Mouse (Mus musculus) left cerebral cortex, adult 8-10 months (tissue): Measurements from ENCODE around the gene Ccdc158. TPM values are rescaled to one million over a fixed set of nuclear protein-coding genes. Genes with fewer than 3 reads are reported as not detected.
A peak's percentile ranks its signal among the peaks of the same experiment; 100 is the strongest.

Experiments used
- DNase-seq, 2 experiments: peaks; one replicate each; pipeline ENCODE4 v3.0.0; 2022; ENCODE audit warnings: low spot score in 2 of 2
- total RNA-seq, 4 experiments: library from RNA; stranded (reverse); gene quantifications; 2 replicates each; pipeline ENCODE4 v1.2.4; 2022

The Ccdc158 gene
- total RNA-seq, 4 experiments from 2014 or later = 0.19 to 0.65 (median 0.35) TPM

DNA sequence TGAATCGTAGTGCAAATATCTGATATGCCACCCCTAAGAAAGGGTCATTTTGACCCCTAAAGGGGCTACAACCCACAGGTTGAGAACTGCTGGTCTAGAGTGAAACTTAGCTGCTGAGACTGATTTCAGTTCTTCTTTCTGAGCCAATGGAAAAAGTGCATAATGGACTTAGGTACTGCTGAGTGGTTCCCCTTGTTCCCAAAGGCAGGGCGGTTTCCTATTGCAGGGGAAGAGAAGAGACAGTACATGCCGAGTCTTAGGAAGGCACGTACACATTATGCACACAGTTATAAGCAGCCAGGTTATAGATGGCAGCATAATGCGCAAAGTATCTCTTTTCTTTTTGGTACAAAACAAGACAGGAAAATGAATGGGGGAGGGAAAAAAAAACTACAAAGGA, 13.1 kb upstream of the Ccdc158 start:
- DNase-seq = no peak

DNA sequence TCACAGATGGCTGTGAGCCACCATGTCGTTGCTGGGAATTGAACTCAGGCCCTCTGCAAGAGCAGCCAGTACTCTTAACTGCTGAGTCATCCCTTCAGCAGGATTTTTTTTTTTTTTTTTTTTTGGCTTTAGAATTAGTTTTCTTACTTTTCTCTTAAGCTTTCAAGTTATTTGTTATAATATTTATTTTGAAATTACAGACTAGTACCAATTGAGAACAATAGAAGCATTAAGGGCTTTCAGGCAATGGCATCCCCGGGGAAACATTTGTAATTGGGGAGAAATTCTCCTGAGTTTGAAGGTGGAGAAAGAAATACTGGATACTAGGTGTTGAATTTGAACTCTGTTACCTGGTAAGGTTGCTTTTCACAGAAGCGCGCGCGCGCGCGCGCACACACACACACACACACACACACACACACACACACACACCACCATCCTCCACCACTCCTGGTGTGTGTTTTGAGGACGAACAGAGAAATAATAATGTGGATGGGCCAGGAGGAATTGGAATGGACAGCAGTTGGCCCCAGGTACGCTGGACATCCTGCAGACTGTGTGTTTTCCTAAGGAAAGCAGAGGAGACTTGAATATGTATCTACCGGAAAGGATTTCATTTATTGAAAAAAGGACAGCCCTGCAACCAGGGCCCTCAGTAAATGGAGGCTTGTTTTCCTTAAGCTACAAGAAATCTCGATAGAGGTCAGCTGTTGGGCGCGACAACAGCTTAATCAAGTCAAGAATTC, 9.8 kb upstream of the Ccdc158 start:
- no peak for DNase-seq

DNA sequence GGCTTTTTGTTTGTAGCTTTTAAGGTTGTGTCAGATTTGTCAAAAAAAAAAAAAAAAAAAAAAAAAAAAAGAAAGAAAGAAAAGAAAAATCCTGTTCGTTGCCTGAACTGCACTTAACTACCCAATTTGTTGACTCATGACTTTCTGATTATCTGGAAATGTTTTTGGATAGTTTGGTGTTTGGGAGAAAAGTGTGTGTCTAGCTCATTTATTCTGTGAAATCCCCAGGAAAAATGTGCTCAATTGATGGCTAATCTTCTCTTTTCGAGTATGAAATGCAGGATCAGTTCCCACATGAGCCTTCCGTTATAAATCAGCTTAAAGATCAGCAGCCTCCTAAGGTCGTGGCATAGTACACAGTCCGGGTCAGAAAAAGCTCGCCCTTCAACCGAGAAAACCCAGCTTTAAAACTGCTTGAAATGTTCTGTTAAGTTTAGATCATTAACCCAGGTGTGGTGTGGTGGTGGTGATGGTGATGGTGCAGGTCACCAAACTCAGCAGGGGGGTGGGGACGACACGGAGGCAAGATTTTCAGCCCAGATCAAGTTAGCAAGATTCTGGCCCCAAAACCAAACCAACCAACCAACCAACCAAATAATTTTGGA, 8.9 kb upstream of the Ccdc158 start:
- no peak for DNase-seq

DNA sequence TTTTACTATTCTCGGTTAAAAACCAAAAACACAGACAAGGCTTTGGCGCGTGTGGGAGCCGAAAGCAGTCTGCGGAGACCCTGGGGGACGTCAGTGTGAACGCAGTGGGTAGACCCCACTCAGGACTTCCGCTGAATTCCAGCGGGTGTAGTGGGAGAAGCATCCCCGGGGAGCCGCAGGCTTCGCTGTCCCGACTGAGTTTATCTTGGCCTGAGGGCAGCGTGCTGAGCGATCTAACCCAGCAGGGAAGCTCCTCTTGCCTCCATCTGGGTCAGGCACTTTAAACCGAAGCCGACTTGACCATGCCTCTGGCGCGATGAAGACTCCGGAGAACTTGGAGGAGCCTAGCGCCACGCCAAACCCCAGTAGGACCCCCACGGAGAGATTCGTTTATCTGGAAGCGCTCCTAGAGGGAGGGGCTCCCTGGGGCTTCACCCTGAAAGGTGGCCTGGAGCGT, 8.3 kb upstream of the Ccdc158 start, which contains the start of gene Shroom3:
Gene Shroom3 (plus strand): TSS at position 85 of the 457 bp plus-strand sequence.
- no peak for DNase-seq

DNA sequence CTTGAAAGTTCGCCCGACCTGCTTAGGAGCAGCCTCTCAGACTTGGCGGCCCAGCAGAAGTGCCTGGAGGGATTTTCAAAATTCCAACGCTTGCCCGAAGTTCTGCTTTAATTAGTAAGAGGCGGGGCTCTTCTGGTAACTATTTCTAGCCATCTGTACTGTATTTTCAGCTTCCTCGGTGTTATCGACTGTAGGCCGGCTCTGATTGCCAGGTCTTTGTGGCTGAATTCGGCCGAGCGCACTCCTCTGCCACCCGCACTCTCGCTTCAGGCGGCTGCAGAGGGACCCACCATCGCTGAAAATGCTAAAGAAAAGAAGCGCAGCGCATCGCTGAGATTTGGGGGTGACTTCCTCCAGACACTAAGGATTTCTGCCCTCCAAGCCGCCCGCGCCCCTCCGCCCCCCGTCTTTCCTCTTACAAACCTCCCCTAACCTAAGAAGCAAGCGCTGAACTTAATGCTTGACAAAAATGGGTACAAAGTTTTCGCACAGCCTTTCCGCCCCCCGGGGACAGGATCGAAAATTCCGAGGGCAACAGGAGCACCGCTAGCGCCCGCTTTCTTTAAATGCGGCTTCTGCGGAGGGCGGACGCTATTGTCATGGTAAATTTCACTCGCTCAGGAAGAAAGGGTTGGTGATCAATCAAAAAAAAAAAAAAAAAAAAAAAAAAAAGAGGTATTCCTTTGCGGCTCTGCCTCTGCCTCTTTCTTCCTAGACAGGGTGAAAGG, 7.7 kb upstream of the Ccdc158 start:
- no peak for DNase-seq

DNA sequence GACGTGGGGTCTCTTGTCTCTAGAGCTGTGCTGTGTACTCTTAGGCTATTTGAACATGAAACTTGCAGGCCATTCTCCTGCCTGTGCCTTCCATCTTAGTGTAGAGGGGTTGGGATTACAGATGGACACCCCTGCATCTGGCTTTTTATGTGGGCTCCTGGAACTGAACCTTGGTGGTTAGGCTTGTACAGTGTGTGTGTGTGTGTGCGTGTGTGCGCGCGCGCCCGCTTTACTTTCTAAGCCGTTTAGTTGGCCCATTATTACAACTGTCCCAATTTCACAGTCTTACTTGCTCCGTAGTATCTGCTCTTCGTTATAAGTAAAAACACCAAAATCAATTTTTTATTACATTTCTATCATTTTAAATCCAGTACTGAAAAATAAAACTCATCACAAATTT, 6.8 kb upstream of the Ccdc158 start:
- no peak for DNase-seq

DNA sequence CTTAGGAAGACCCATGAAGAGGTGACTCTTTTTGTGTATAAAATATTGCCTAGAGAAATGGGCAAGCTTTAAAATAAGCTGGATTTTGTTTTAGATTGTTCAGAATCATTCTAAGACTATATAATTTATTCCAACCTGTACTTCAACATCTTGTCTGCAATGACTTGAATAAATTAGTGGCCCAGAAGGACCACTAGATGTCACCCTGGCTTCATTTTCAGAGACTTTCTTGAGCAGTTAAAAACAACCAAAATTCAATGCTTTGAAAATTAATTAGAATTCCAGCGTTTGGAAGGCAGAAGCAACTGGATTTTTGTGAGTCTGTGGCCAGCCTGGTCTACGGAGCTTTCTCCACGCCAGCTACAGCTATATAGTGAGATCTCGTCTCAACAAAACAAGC, 4.4 kb upstream of the Ccdc158 start:
- DNase-seq = no peak

DNA sequence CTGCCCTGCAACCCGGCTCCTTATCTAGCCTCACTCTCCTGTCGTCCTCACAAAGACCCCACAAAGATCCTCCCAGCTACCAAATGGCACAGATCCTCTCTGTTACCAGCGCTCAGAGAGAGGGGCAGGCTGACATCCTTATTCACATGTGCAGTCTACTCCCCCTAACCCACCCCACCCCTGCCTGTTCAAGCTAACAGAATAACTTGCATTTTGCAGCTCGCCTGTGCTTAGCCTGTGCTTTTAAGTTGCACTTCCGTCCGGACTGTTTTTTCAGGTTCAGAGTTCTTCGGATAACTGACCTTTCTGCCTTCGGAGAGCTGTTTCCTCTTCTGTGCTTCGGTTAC, 476 bp upstream of the Ccdc158 start:
- DNase-seq = no peak

DNA sequence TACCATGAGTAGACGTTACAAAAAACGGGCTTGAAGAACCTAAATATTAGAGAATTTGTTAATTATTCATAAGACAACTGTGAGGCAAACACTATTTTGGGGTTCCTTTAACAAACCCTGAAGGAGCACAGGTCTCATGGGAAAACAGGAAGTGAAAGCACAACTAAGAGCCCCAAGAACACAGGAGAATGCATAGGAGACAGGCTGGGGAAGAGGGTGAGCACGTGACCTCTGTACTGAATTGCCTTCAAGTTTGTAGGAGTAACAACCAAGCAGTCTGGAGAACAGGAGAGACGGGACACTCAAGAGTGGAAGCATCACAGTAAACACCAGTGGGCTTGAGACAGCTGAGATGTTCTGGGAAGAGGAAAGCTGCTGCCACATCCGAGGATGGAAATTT, 8.2 kb downstream of the Ccdc158 start:
- DNase-seq = no peak

DNA sequence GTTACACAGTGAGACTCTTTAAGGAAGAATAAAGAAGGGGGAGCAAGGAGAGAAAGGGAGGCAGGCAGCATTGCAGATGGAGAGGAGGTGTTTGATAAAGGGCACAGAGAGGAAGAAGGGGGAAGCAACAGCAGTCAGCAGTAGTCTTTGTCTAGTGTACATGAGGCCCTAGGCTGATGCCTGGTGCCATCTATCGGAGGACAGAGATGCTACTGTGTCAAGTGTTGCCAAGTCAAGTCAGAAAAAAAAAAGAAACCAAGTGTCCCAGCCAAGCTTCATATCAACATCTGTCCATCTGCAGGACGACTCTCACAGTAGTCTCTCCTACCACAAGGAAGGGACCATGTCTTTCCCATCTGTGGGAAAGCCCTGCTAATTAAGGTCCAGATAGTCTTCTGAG, 10.8 kb downstream of the Ccdc158 start:
- DNase-seq = no peak

DNA sequence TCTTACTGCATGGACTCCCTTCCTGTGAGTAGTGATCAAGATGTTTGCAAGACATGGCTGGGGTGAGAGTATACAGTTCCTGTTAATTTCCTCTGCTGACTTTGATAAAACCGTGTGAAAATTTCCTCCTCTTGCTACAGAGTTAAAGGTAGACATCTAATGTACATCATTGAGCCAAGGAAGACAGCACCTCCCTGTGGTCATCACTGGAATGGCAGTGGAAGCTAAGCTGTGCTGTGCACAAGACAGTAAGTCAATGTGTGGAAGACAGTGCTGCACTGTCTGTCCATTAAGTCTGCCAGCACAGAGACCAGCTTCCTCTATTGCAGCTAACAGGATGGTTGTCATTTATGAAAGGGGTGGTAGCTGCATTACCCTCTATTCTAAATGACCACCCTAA, 18.8 kb downstream of the Ccdc158 start:
- peak; percentile 50 to 51 for DNase-seq

DNA sequence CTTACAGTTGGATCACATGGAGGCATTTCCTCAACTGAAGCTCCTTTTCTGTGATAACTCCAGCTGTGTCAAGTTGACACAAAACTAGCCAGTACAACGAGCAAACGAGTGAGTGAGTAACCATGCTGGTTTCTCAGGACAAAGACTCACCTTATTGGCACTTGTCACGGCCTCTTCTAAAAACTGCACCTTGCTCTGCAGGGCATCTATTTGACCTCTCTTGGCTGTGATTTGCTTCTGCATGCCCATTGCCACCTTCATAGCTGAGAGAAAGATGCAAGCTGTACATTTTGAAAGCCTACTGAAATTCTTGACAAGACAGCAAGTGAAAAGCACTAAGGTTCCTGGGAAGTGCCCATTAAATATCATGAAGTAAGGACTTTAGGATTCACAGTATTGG, 34.2 kb downstream of the Ccdc158 start:
- no peak for DNase-seq

DNA sequence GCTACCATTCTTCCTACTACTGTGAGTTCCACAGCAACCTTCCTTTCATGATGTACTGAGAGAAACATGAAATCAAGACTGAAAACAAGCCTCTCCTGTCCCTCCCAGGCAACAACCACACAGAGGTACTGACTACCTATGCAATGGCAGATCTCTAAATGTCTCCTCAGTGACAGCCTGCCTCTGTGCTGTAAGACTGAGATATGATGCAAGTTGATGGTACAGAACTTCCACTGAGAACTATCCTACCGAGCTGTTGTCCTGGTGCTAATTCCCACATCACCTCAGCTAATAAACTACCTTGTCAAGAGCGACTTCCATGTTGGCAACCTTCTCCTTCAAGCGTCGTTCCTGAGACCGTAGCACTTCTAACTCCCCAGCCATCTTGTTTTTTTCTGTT, 39.2 kb downstream of the Ccdc158 start:
- DNase-seq = no peak

DNA sequence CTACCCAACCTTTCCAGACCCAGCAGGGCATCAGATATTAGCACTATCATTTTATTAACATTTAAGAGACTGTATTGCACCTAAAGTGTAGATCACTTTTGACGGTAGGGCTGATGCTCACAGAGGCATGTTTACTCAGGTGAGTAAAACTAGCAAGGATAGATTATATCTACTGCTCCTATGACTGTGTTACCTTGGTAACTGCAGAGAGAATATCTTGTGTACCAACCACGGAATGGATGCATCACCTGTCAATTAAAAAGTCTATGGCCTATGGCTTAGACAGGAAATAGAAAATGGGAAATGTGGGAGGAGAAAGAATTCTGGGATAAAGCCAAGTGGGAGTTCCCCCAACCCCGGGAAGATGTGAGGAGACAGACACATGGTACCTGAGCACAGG, 40.2 kb downstream of the Ccdc158 start:
- no peak for DNase-seq

DNA sequence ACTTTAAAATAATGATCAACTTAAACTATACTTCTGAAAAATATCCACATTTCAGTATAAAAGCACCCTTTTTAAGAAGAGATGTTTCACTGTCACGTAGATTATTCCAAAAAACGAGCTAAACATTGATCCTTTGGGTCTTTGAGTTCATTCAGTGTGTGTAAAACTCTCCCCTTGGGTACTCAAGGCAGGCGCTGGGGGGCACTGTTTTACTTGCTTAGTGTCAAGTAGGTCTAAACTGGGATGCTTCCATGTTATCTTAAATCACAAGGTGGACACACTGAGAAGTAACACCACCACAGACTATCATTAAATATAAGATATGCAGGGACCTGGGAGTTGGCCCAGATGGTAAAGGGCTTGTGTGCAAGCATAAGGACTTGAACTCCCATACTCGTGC, 41.5 kb downstream of the Ccdc158 start:
- no peak for DNase-seq

DNA sequence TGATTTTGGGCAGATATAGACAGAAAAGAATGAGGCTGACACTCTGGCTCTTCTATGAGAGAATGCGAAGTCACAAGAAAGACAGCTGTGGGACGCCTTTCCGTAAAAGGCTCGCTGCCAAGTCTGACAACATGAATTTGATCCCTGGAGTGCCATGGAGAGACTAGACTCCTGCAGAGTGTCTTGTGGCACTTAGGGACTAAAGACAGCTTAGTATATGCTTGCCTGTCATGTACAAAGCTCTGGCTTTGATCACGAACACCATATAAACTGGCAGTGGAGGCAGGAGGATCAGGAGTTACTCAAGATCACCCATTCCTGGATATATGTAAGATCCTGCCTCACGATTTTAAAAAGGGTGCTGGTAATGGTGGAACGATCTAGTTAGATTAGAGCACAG, 47.2 kb downstream of the Ccdc158 start:
- DNase-seq = no peak

DNA sequence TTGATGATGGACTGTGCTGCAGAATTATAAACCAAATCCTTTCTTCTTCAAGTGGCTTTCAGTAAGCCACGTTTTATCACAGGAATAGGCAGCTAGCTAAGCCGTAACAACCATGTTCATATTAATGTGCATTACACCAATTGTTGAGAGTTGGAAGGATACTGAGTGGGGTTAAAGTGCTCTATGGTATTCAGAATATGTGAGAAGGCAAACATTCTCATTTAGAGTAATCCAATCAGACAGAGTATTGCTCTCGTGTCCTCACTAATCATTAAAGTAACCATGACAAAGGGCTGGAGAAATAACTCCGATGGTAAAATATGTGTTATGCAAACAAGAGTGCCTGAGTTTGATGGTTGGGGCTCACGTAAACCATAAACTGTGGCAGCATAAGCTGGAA, 53.2 kb downstream of the Ccdc158 start:
- no peak for DNase-seq

DNA sequence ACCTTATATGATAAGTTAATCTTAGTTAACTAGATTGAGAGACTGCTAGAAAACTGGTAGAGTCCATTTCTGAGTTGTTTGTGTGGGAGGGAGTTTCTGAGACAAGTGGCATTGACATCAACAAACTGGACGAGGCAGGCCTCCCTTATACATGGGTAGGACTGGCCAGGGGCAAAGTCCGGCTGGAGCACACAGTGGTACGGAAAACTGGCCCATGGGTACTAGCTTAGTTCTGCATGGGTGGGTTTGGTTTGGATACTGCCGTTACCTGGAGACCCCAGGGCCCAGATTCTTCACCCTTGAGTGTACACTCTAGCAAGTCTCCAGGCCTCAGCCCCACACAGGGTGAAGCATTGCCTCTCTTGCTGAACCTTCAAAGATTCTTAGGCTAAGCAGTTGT, 62.3 kb downstream of the Ccdc158 start:
- no peak for DNase-seq

DNA sequence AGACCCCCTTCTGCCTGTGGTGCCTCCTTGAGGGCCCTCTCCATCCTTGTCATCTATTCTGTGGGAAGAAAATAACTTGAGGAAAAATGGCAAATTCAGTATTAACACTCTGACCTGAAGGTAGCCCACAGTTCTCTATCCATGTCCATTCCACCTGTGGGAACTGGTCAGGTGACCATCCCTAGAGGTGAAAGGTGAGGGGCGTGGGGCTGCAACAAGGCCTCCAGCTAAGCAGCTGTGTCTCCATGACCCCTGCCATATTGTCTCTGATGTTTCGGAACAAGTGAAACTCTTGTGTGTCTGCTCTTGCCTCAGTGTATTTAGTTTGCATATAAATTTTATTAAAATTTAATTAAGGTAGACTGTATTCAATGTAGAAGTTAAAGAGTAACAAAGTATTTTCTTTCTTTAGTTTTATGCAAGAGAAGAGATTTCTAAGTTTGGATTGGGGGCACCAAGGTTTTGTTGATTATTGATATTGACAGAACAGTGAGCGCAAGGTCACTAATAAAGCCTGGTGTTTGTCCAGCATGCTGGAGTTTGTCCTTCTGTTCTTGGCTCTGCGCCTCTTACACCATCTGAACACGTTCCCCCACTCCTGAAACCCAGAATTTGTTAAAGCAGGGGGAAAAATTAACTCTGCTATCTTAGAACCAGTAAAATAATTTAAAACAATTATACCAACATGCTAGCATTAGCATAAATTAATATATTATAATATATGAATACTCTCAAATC, 67.4 kb downstream of the Ccdc158 start:
- DNase-seq = no peak

DNA sequence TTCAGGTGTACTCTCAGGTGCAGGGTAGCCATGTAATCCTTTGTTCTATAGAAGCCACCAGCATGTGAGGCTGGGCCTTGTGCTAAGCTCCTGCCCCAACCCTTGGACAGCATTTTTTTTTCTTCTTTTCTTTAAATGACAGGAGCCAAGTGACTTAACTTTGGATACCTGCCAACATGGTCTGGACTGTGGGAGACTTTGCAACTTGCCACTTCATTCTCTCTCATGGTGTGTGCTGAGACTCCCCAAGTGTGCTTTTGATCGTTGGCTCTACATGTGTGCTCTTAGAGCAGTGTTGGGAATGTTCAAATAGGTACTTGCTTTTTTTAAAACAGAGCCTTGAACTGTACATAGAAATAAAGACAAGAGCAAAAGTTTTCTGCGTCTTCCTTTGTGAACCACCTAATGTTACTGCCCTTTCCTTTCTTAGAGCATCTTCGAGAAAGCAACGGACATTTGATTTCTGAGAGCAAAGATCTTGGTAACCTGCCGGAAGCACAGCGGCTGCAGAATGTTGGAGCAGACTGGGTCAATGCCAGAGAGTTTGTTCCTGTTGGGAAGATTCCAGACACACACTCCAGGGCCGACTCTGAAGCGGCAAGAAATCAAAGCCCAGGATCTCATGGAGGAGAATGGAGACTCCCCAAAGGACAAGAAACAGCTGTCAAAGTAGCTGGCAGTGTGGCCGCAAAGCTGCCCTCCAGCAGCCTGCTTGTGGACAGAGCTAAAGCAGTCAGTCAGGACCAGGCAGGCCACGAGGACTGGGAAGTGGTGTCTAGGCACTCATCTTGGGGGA, 70.4 kb downstream of the Ccdc158 start:
- DNase-seq = no peak
